Mouse (Mus musculus): ENCODE measurements around the gene Map6d1. TPM values are rescaled to one million over a fixed set of nuclear protein-coding genes. Genes with fewer than 3 reads are reported as not detected.

Map6d1 gene
- 1 to 10 TPM; 1.2 to 1.8 (median 1.4) TPM for total RNA-seq (2022)

DNA sequence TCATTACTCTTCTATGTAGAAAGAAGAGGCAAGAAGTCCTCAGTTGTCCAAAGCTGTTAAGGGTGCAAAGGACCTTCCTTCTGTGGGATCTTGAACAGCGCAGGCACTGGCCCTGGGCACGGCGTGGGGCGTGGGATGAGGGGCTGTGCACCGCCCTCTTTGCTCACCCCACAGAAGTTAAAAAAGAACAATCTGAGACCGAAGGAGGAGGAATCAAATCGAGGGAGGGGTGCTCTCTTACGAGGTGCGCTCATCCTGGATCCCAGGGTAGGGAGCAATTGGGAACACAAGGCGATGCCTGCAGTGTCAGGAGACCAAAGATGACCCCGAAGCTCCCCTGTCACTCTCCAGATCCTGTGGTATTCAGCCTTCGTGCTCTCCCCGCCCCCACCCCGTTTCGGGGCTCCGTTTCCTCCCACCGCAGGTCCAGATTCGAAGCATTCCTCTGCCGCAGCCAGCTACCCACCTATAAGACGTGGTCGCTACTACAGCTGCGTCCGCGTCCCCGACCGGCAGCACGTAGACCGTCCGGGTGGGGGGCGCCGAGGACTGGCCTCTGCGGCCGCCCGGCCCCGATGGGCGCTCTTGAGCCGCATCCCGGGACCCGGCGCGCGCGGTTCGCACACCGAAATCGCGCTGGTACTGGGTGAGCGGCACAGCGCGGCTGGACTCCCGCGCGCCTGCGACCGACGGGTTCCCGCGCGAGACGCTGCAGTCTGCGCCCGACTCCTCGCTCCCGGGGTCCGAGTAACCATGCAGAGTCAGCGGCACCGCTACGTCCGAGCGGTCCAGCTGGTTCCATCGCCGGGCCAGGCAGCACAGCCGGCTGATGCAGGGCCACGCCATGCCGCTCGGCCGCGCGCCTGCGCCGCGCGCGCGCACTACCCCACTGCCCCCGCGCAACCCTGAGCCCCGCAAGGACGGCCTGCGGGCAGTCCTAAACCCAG lies at the start of gene Map6d1:
Gene Map6d1 (minus strand): TSS at position 891 of the 947 bp plus-strand sequence.
- DNase-seq (ENCODE audit: low spot score) = peak; percentile 4

DNA sequence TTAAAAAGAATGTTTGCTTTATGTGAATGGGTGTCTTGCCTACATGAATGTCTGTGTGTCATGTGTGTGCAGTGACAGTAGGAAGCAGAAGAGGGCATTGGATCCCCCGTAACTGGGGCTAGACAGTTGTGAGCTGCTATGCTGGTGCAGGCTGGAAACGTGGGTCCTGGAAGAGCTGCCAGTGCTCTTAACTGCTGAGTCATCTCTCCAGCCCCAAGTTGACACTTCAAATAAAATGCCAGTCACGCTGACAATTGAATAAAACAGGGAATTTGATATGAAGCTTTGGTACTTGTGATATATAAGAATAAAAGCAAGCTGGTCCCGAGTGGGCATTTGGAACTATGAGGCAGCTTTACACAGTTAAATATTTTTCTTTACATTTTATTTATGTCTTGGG lies 39.1 kb upstream of the Map6d1 start:
- DNase-seq (ENCODE audit: low spot score) = no peak

DNA sequence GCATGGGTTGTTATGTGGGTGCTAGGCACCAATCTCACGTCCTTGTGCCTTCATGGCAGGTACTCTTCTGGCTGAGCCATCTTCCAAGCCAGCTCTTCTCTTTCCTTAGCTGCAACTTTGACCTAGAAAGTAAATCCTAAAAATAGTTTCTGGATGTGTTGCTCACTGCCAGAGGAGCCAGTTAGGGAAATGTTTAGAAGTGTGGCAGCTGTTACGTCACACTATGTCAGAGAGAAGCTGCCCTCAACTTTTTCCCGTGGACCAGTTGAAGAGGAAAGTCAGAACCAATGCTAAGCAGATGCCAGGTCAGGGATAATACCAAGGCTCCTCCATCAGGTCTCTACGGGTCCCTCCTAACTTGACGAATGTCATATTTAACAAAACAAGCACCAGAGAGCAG lies 38.2 kb upstream of the Map6d1 start:
- peak; percentile 24 for DNase-seq (ENCODE audit: low spot score)

DNA sequence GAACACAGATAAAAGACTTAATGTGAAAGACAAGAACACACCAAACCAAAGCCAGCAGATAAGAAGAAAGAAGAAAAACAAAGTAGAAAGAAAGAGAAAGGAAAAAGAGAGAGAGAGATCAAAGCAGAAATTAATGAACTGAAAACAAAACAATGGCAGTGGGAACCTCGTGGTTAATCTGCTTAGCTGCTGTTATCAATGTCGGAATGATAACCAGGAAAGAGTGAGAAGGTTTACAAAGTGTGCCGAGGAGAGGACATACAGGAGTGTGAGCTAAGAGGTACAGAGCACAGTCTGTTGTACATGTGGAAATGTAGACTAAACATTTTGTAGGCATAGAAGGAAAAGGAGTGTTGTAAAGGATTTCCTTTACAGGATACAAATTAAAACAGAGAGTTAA lies 31.8 kb upstream of the Map6d1 start:
- no peak for DNase-seq (ENCODE audit: low spot score)

DNA sequence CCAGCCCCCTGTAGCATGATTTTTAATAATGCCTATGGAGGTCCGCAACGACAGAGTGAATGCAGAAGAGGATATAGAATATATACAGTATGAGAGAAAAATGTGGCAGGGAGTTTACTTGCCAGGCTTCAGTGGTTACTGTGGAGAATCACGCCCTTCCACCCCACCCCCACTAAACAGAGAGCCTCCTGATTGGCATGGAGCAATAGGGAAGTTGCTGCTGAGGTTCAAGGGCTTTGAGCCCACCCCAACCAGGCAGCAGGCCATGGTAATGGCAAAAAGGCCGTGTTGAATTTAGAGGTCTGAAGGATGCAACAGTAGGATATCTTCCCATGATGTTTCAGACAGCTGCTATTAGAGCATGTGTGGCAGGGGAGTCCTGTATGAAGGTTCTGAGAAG lies 30.2 kb upstream of the Map6d1 start:
- DNase-seq (ENCODE audit: low spot score) = no peak

DNA sequence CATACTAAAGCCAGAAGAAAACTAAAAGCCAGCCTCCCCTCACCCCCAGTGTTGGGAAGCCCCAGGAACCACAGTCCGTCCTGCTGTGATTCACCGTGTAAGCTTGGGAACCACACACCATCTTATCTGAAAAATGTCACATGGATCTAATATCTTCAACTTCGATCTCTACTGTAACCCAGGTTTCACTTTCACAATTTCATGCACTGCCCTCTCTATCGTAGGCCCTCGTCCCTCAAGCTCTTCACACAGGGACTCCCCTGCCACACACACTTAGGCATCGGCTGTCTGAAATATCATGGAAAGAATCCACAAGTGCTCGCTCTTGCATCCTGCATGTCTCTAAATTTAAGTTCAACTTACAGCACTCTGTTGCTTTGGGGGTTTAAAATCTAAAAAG lies 23.9 kb upstream of the Map6d1 start:
- DNase-seq (ENCODE audit: low spot score) = no peak

DNA sequence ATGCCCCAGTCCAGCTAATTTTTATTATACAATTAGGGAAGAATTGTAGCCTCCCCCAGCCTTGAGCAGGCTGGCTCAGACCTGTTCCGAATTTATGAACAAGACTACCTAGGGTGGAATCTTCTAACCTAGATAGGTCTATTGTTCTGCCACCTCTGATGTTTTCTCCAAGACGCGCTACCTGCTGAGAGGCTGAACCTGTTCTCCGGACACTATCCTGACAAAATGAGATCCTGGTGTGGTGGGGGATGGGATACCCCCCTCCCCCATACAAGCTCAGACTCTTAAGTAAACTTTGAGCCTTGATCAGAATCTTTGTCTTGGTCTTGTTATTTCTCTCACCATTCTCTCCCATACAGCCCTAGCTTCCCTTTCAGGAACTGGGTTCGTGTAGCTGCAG lies 16.8 kb upstream of the Map6d1 start:
- DNase-seq (ENCODE audit: low spot score) = no peak

DNA sequence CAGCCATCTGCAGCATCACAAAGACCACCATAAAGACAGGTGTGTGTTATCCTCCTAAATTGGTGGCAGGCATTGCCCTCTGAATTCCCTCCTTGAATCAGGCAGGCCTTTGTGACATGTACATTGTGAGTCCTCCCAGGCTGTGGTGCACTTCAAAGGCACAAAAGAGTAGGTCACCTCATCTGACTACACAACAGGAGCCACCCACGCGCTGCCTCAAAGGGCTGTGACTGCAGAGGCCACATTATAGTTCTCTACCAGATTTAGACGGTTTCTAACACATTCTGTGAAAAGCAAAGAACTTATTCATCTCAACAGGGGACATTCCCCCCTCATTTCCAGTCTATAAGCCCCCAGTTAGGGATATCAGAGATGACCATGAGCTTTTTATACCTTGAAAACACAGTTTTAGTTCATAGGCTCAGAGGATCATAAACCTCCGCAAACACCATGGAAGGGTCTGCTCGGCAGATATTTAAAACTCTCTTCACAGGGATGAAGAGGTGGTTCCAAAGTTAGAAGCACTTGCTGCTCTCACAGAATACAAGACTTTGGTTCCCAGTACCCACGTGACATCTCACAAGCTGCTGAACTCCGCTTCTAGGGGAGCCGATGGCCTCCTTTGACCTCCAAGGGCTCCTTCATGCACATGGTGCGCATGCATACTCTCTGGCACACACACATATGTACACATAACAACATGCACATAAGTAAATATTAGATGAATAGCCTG lies 7.5 kb upstream of the Map6d1 start:
- no peak for DNase-seq (ENCODE audit: low spot score)

DNA sequence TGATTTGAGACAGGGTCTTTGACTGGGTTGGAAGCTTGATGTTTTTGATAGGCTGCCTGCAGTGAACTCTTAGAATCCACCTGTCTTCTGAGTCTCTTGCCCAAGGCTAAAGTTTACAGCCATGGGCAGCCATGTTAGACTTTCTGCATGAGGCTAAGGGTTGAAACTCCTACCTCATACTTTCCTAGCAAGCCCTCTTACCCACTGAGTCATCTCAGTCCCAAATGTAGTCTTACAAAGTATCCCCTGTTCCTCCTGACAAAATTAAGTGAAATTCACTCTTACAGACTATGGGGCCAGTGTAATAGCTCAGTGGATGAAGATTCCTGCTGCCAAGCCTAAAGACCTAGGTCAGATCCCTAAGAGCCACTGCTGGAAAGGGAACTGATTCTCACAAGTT lies 5.9 kb upstream of the Map6d1 start:
- DNase-seq (ENCODE audit: low spot score) = no peak

DNA sequence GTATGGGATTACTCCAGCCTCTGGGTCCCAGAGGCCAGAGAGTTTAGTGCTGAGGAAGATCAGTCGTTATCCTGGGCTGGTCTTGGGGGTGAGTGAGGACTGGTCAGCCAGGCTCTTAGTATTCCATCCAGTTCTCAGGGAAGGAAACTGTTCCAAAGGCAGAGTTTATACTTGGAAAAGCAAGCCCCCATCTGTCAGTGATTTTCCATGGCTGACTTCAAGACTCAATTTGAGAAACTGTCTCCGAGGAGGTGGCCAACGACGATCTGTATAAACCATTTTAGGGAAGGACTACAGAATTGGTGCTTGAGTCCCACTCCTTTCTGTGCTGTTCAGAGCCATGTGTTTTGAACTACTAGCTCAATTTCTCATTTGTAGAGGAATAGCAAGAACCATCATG lies 2.5 kb downstream of the Map6d1 start:
- no peak for DNase-seq (ENCODE audit: low spot score)

DNA sequence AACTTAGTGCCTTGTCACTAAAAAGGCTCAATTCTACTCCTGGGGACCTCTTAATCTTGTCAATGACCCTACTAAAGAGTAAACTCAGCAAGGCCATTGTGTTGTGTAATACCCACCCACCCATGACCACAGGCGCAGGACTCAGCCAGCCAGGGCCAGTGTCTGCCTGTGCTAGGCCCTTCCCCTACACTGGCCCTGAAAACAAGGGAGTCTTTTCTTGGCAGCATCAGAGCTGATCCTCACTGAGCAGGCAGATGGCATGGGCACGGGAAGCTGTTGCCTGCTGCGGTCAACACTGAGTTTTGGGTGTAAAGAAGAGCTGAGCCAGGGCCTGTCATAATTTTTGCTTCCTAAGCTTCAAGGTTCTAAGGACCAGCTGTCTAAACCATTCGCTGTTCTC lies 3.7 kb downstream of the Map6d1 start:
- DNase-seq (ENCODE audit: low spot score) = no peak

DNA sequence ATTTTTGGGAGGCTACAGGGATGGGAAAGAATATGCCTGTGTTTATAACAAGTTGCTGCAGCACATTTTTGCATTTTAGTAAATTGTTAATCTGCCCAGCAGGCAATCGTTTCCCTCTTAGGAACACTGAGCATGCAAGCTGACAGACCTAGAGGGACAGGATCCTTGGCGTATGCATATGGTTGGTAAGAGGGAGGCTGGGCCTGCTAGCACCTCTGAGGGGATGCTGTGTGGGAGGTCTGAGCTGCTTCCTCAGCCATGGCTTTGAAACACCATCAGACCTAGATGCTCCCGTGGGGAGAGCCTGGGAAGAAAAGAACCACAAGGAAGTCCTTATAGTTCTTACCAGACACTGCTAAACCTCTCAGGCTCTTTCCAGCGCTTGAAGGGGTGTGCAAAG lies 6.8 kb downstream of the Map6d1 start:
- DNase-seq (ENCODE audit: low spot score) = no peak

DNA sequence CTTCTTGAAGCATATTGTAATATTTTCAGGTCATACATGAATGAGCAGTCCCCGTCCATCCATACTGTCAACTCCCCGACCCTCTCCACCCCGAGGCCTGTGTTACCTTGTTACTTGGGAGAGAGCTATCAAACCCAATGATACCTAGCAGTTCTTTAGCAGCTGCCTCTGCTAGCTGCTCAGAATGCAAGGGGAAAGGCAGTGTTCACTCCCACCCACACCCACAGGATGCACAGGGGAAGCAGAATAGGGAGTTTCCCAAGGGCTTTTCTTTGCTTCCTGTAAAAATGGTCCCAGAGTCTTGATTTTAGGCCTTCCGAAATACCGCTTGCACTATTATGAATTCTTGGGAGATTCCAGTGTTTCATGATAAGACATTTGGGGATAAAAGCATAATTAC lies 13.0 kb downstream of the Map6d1 start:
- no peak for DNase-seq (ENCODE audit: low spot score)

DNA sequence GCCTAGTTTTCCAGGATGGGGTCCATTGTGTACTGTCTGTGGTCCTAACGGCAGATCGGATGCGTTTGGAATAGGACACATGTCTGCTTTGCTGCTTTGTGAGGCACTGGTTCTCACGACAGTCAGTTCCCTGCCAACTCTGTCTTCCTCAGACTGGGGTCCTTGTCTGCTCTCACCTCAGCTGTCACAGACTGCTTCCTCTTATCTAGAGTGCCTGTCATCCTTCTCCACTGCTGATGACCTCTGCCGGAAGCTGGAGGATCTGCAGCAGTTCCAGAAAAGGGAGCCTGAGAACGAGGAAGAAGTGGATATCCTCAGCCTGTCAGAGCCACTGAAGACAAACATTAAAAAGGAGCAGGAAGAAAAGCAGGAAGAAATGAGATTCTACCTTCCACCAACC lies 13.7 kb downstream of the Map6d1 start:
- DNase-seq (ENCODE audit: low spot score) = no peak

DNA sequence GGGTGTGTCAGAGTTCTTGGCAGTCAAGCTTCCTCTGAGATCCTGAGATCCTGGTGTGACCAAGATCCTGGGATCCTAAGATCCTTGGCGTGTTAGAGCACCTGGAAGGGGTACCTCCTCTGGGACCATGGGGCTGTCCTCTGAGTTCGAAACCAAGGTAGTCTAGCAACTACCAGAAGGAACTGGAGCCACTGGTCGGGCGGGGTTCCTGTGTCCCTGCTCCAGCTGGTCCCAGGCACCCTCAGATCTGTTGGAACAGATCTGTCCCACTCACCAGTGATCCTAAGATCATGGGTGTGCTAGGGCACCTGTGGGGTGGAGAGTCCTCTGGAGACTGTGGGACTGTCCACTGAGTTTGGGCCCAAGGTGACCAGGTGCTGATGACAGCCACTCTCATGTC lies 14.5 kb downstream of the Map6d1 start:
- DNase-seq (ENCODE audit: low spot score) = no peak

DNA sequence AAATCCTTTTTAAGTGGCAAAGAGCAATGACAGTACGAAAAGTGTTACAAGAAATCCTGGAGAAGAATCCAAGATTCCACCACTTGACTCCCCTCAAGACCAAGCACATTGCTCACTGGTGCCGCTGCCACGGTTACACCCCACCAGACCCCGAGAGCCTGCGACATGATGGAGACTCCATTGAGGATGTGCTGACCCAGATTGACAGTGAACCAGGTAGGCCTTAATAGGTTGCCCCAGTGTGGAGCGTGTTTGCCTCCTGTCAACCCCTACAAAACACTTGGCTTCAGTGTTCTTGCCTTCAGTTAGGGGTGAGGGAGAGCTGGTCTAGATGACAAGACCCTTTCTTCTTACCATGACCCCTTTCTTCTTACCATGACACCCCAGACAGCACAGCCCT lies 18.4 kb downstream of the Map6d1 start:
- no peak for DNase-seq (ENCODE audit: low spot score)

DNA sequence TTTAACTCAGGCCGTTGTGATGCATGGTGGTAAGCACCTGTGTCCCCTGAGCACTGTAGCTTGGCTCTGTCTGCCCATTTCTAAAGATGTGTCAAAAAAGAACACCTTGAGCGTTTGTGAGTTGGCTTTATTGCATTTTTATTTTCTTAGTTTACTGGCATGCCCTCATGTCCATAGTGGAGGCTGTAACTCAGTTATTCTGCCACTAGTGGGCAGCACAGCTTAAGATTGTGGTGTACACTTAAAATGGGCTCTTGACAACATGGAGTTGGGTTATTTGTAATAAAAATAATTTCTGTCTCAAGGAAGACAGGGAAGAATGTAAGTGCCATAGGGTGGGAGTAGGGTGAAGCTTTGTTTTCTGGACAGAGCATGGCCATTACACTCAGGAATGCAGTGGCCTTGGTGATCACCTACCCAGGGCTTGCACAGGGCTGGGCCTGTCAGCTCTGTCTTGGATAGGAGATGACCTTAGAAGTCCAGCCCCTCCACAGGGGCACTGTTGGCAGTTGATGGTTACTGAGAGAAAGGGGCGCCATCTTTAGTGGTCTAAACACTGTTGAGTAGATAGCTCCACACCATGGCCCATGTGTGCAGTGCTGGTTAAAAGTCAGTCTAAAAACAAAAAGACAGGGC lies 27.4 kb downstream of the Map6d1 start:
- peak; percentile 16 for DNase-seq (ENCODE audit: low spot score)

DNA sequence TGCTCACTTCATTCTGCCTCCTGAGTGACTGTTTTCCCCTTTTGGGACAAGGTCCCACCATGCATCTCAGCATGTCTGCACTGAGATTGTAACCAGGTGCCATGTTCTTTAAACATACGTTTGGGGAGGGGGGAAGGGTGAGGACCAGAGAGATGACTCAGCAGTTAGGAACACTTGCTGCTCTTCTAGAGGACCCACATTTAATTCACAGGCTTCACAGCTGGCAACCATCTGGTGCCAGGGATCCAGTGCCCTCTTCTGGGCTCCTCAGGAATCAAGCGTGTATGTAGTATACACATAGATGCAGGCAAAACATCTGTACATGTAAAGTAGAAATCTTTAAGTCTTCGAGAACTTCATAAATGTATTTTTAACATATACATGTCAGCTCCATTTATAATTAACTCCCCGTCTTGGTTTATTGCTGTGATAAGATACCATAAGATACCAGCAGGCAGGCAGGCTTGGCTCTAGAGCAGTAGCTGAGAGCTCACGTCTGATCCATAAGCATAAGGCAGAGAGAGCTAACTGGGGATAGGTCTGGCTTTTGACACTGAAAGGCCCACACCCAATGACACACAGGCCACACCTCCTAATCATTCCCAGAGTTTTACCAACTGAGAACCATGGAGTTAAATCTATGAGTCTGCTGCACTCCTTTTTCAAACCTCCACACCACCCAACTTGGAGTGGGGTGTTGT lies 41.5 kb downstream of the Map6d1 start:
- DNase-seq (ENCODE audit: low spot score) = no peak

DNA sequence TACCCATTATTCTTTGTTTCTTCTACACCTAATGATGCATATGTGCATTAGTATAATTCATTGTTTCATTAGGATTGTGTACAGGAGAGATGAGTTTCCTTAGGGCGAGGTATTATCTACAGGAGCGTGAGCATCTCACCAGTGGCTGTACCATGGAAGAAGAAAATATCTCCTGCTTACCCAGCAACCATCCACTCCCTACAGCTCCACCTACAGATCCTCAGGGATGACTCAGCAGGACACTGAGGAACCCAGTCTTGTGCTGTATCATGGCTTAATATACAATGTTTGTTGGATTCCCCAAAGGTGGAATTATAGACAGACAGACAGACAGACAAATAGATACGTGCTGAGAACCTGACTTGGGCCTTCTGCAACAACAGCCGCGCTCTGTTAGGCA lies 44.2 kb downstream of the Map6d1 start:
- no peak for DNase-seq (ENCODE audit: low spot score)

DNA sequence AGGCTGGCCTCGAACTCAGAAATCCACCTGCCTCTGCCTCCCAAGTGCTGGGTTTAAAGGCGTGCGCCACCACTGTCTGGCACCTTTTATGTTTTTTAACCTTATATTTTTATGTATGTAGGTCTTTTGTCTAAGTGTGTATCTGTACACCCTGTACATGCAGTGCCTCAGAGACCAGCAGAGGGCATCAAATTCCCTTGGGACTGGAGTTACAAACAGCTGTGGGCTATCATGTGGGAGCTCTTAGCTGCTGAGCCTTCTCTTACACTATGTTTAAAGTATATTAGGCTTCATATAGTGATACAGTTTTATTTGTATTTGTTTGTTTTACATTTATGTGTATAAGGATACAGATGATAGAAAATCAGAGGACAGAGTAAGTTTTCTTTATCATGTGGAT lies 45.6 kb downstream of the Map6d1 start:
- no peak for DNase-seq (ENCODE audit: low spot score)

DNA sequence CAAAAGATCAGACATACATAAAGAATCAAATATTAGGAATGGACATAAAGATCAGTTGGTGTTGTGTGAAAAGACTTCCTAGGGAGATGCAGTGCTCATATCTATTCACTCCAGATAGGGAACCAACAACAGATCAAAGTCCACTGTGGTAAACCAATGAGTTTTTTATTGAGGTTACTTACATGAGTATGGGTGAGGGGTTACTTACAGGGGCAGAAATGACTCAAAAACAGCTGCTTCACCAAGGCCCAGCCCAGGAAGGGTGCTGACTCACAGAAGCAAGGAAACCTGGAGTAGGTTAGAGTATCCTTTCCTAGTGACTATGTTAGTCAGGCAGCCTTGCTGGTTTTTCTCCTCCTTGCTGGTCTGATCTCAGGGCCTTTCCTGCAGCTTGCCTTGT lies 49.1 kb downstream of the Map6d1 start:
- DNase-seq (ENCODE audit: low spot score) = no peak

Measured in heart, adult 8-10 months (tissue).